In genomic region chr4:132945261-132946046, GRCm38 (mm10) we compare ENCODE assay signal across 8 mouse cellular contexts. TPM values are rescaled to one million over a fixed set of nuclear protein-coding genes. Genes with fewer than 3 reads are reported as not detected.
DNase-seq lines count a peak whose midpoint lies in the region; ATAC-seq and TF ChIP-seq lines count a peak whose summit lies in the region.

No protein-coding gene starts in this region.

- no peak for TF ChIP-seq EP300 in CH12.LX (IDR thresholded peaks at IDR 0.05; ENCODE audit: low read length)

- TF ChIP-seq CTCF in CH12.LX (conservative IDR thresholded peaks at IDR 0.05 in 1 of 2, IDR thresholded peaks at IDR 0.05 in 1 of 2; ENCODE audit: low read depth in 2 of 2, low read length in 2 of 2), result peak; percentile 91 to 97
- peak; percentile 98 for TF ChIP-seq CTCF in layer of hippocampus, adult 2 months (conservative IDR thresholded peaks at IDR 0.05)
- TF ChIP-seq CTCF in lung, adult 2 months (IDR thresholded peaks at IDR 0.05; ENCODE audit: insufficient read depth, low read length), result peak; percentile 98

- H3K36me3 ChIP-seq in CH12.LX (replicated peaks in 1 of 2; ENCODE audit: control insufficient read depth in 1 of 2, insufficient read depth in 1 of 2, low read length in 1 of 2), result no peaks in the 10 kb centered on the region
- no peaks in the 10 kb centered on the region for H3K36me3 ChIP-seq in forebrain, embryonic 15.5 days
- H3K36me3 ChIP-seq in neural tube, embryonic 15.5 days, result no peaks in the 10 kb centered on the region

- in situ Hi-C loops in CH12.LX (cut with MboI; ENCODE audit: low pct_ligation_motif_present, low pct_unique_long_range_greater_than_20kb, low sequenced_read_pairs), result no loop called here

- peak; percentile 89 for DNase-seq in CH12.LX (ENCODE audit: extremely low read depth)
- peak; percentile 75 for DNase-seq in heart, postnatal 25 days (ENCODE audit: low spot score)
- DNase-seq in layer of hippocampus, adult 2 months (ENCODE audit: low spot score in 2 of 2), result peak; percentile 81 to 91
- DNase-seq in lung, adult 2 months, result peak; percentile 86
- peak; percentile 80 for DNase-seq in testis, postnatal 14 days (ENCODE audit: low spot score)

- peak overlapping the region; percentile 63 for H3K9ac ChIP-seq in CH12.LX (ENCODE audit: insufficient read depth, low read depth)
- peak overlapping the region; percentile 27 for H3K9ac ChIP-seq in forebrain, embryonic 15.5 days (replicated peaks)
- H3K9ac ChIP-seq in neural tube, embryonic 15.5 days (replicated peaks), result peak overlapping the region; percentile 37

- peak overlapping the region; percentile 93 for H3K4me2 ChIP-seq in CH12.LX (ENCODE audit: insufficient read depth, low read depth, poor library complexity, severe bottlenecking)
- H3K4me2 ChIP-seq in forebrain, embryonic 15.5 days (replicated peaks), result peak overlapping the region; percentile 43
- H3K4me2 ChIP-seq in neural tube, embryonic 15.5 days, result peak overlapping the region; percentile 49

- dilution Hi-C loops in CH12.LX (cut with MboI; ENCODE audit: extremely low pct_ligation_motif_present, extremely low pct_unique_long_range_greater_than_20kb, low sequenced_read_pairs), result no loop called here

- no peaks in the 10 kb centered on the region for H3K79me2 ChIP-seq in CH12.LX (replicated peaks; ENCODE audit: control insufficient read depth, extremely low read depth, insufficient read depth, poor library complexity, severe bottlenecking)

- WGBS in forebrain, embryonic 15.5 days, result 6% methylated on average over 15 of the region's 15 CpGs
- WGBS in lung, adult 2 months, result 3% methylated on average over 15 of the region's 15 CpGs
- 6% methylated on average over 15 of the region's 15 CpGs for WGBS in neural tube, embryonic 15.5 days

- peak; percentile 71 for ATAC-seq in cerebellum, adult (ENCODE audit: insufficient number of reproducible peaks, low FRiP score, low TSS enrichment)
- peak; percentile 86 for ATAC-seq in forebrain, embryonic 15.5 days (replicated peaks)
- peak; percentile 82 for ATAC-seq in neural tube, embryonic 15.5 days (ENCODE audit: low FRiP score)

- no peak for TF ChIP-seq POLR2A in CH12.LX (IDR thresholded peaks at IDR 0.05; ENCODE audit: low read depth, low read length)
- TF ChIP-seq POLR2A in lung, adult 2 months (IDR thresholded peaks at IDR 0.05; ENCODE audit: borderline replicate concordance, extremely low read depth, low read depth, low read length), result no peak; the same call in 1 of the 2 replicates

- intact Hi-C loops in heart, postnatal 25 days (cut with DNase I), result loop anchor here (1.0 to 10.0 kb wide), 5 partner anchors 14 to 352 kb away; partner anchors contain the start of genes Cd164l2 and Gpr3

- H3K4me1 ChIP-seq in CH12.LX (ENCODE audit: control insufficient read depth in 1 of 2, insufficient read depth in 2 of 2), result peaks cover 9 to 63% of the 10 kb centered on the region in 2 experiments
- H3K4me1 ChIP-seq in forebrain, embryonic 15.5 days, result peaks cover 13% of the 10 kb centered on the region
- H3K4me1 ChIP-seq in lung, adult 2 months (ENCODE audit: control insufficient read depth, insufficient read depth, low read length), result peaks cover 14% of the 10 kb centered on the region
- peaks cover 16% of the 10 kb centered on the region for H3K4me1 ChIP-seq in neural tube, embryonic 15.5 days

- H3K27me3 ChIP-seq in CH12.LX (replicated peaks), result no peaks in the 10 kb centered on the region
- no peaks in the 10 kb centered on the region for H3K27me3 ChIP-seq in forebrain, embryonic 15.5 days
- no peaks in the 10 kb centered on the region for H3K27me3 ChIP-seq in neural tube, embryonic 15.5 days (replicated peaks)

- TF ChIP-seq RAD21 in CH12.LX (IDR thresholded peaks at IDR 0.05; ENCODE audit: low read depth, low read length), result peak; percentile 95

- peak overlapping the region; percentile 37 to 53 (median 41) for H3K4me3 ChIP-seq in CH12.LX (replicated peaks in 1 of 3; ENCODE audit: low read depth in 2 of 3, low read length in 2 of 3, poor library complexity in 1 of 3)
- H3K4me3 ChIP-seq in forebrain, embryonic 15.5 days, result peak overlapping the region; percentile 16
- H3K4me3 ChIP-seq in layer of hippocampus, adult 2 months, result peak overlapping the region; percentile 43
- H3K4me3 ChIP-seq in lung, adult 2 months (replicated peaks; ENCODE audit: extremely low read depth, low read depth, low read length), result no peak overlapping the region
- peak overlapping the region; percentile 16; the same call in 1 of the 2 replicates for H3K4me3 ChIP-seq in neural tube, embryonic 15.5 days (replicated peaks)

- H3K27ac ChIP-seq in CH12.LX (ENCODE audit: insufficient read depth, low read depth), result peak overlapping the region; percentile 92
- H3K27ac ChIP-seq in forebrain, embryonic 15.5 days (replicated peaks), result peak overlapping the region; percentile 71
- H3K27ac ChIP-seq in layer of hippocampus, adult 2 months, result peak overlapping the region; percentile 86
- H3K27ac ChIP-seq in neural tube, embryonic 15.5 days (replicated peaks), result peak overlapping the region; percentile 75

- no peaks in the 10 kb centered on the region for H3K9me3 ChIP-seq in CH12.LX (replicated peaks; ENCODE audit: low read length)
- H3K9me3 ChIP-seq in forebrain, embryonic 15.5 days, result no peaks in the 10 kb centered on the region
- H3K9me3 ChIP-seq in neural tube, embryonic 15.5 days (replicated peaks), result no peaks in the 10 kb centered on the region

TF ChIP-seq in CH12.LX, 34 proteins besides CTCF, POLR2A, EP300 and RAD21 (continues in another document):
- TF ChIP-seq BHLHE40 (IDR thresholded peaks at IDR 0.05; ENCODE audit: low read depth, low read length) (no peak), CHD2 (IDR thresholded peaks at IDR 0.05; ENCODE audit: low read length) (no peak), ZC3H11A (IDR thresholded peaks at IDR 0.05; ENCODE audit: low read depth, low read length) (peak; percentile 94), PAX5 (IDR thresholded peaks at IDR 0.05; ENCODE audit: low read length) (no peak), ZMIZ1 (IDR thresholded peaks at IDR 0.05; ENCODE audit: low read depth, low read length) (no peak), MXI1 (IDR thresholded peaks at IDR 0.05; ENCODE audit: low read depth, low read length) (peak; percentile 49; the same call in 1 of the 2 replicates), SIN3A (IDR thresholded peaks at IDR 0.05; ENCODE audit: low read length) (peak; percentile 74), HCFC1 (IDR thresholded peaks at IDR 0.05; ENCODE audit: low read depth, low read length) (peak; percentile 17; the same call in 1 of the 2 replicates), MEF2A (IDR thresholded peaks at IDR 0.05; ENCODE audit: borderline replicate concordance, low read depth, low read length) (peak; percentile 41; the same call in 1 of the 2 replicates), MAX (IDR thresholded peaks at IDR 0.05; ENCODE audit: low read length) (peak; percentile 53), JUND (conservative IDR thresholded peaks at IDR 0.05; ENCODE audit: low read depth, low read length) (peak; percentile 39; the same call in 1 of the 2 replicates), MYC (IDR thresholded peaks at IDR 0.05; ENCODE audit: low read depth, low read length) (0 out of 2 replicates have a peak, but pooled peaks have one; percentile 65), ZNF384 (IDR thresholded peaks at IDR 0.05; ENCODE audit: low read depth, low read length) (no peak), MAZ (IDR thresholded peaks at IDR 0.05; ENCODE audit: low read depth, low read length) (peak; percentile 87), TBP (conservative IDR thresholded peaks at IDR 0.05; ENCODE audit: low read depth, low read length) (no peak), MAFK (IDR thresholded peaks at IDR 0.05; ENCODE audit: insufficient replicate concordance, low read length) (no peak), CHD1 (IDR thresholded peaks at IDR 0.05; ENCODE audit: low read depth, low read length) (no peak), NRF1 (IDR thresholded peaks at IDR 0.05; ENCODE audit: low read depth, low read length) (0 out of 2 replicates have a peak, but pooled peaks have one; percentile 25), TCF12 (IDR thresholded peaks at IDR 0.05; ENCODE audit: low read depth, low read length) (no peak), GABPA (IDR thresholded peaks at IDR 0.05; ENCODE audit: insufficient replicate concordance, low read depth, low read length) (no peak), ETS1 (conservative IDR thresholded peaks at IDR 0.05; ENCODE audit: low read depth, low read length) (no peak), KAT2A (IDR thresholded peaks at IDR 0.05; ENCODE audit: insufficient replicate concordance, low read length) (no peak), E2F4 (IDR thresholded peaks at IDR 0.05; ENCODE audit: insufficient replicate concordance, low read depth, low read length) (0 out of 2 replicates have a peak, but pooled peaks have one; percentile 17), UBTF (IDR thresholded peaks at IDR 0.05; ENCODE audit: low read depth, low read length) (peak; percentile 40; the same call in 1 of the 2 replicates), IRF4 (IDR thresholded peaks at IDR 0.05; ENCODE audit: low read depth, low read length) (peak; percentile 66; the same call in 1 of the 2 replicates), NELFE (IDR thresholded peaks at IDR 0.05; ENCODE audit: low read depth, low read length) (peak; percentile 50; the same call in 1 of the 2 replicates), SMC3 (IDR thresholded peaks at IDR 0.05; ENCODE audit: low read depth, low read length) (peak; percentile 98)

RNA-seq across cellular contexts. Expression of gene Fam76a, which starts 23.1 kb away (rescaled TPM):
- total RNA-seq in CH12.LX (2012; rRNA removed) (10.0 and 10.8 TPM in 2 replicates), CH12.LX (2014; rRNA removed) (11.5 and 11.9 TPM in 2 replicates)
- polyA plus RNA-seq in CH12.LX (2012; ENCODE audit: insufficient read length, low read depth), result 8.3 and 10.3 TPM in 2 replicates
- polyA plus RNA-seq in forebrain, embryonic 15.5 days (2015; fragmentation: Nextera tagmentation; extraction: Ambion mirVana), result 51.2 and 52.4 TPM in 2 replicates
- total RNA-seq in heart, postnatal 25 days (2021), result 10 to 100 TPM; 32.0 to 42.2 TPM
- 10 to 100 TPM; 51.2 to 54.5 TPM for total RNA-seq in layer of hippocampus, adult 2 months (2021)
- polyA plus RNA-seq in lung, adult 2 months (2012; rRNA removed), result 19.2 and 21.9 TPM in 2 replicates
- polyA plus RNA-seq in neural tube, embryonic 15.5 days (2015; fragmentation: Nextera tagmentation; extraction: Ambion mirVana), result 37.3 and 37.5 TPM in 2 replicates

RNA-seq across cellular contexts. Expression of gene Fgr, which starts 28.4 kb away (rescaled TPM):
- total RNA-seq in CH12.LX (2012; rRNA removed), result 0.04 TPM in 2 replicates
- total RNA-seq in CH12.LX (2014; rRNA removed), result 0.13 and 0.23 TPM in 2 replicates
- polyA plus RNA-seq in CH12.LX (2012; ENCODE audit: insufficient read length, low read depth), result 0.24 and 0.70 TPM in 2 replicates
- polyA plus RNA-seq in forebrain, embryonic 15.5 days (2015; fragmentation: Nextera tagmentation; extraction: Ambion mirVana), result 0.06 TPM in 1 of 2 replicates, not detected in the other
- under 1 TPM; 0.26 to 0.39 TPM for total RNA-seq in heart, postnatal 25 days (2021)
- under 1 TPM in 1 of 2 experiments, not detected in 1; 0.12 TPM for total RNA-seq in layer of hippocampus, adult 2 months (2021)
- polyA plus RNA-seq in lung, adult 2 months (2012; rRNA removed), result 10.7 and 19.1 TPM in 2 replicates
- 0.23 and 0.91 TPM in 2 replicates for polyA plus RNA-seq in neural tube, embryonic 15.5 days (2015; fragmentation: Nextera tagmentation; extraction: Ambion mirVana)

Comparison
In these comparisons a context has a peak if more than half of its experiments do, and no peak if none do; other contexts are left out.
1. H3K4me2 ChIP-seq: peak in every context shown above with its lines; median percentile 93 in CH12.LX; 49 in neural tube, embryonic 15.5 days; 43 in forebrain, embryonic 15.5 days.